Mouse (Mus musculus): ENCODE data around the gene Rtn4rl1.

GRCm38 (mm10) chr11:75165441-75166192 is 28.0 kb upstream of the Rtn4rl1 start:
- TF ChIP-seq CTCF (IDR thresholded peaks at IDR 0.05) = peak; percentile 99
- TF ChIP-seq POLR2A (IDR thresholded peaks at IDR 0.05; ENCODE audit: insufficient read depth, low read depth, low read length) = peak; percentile 25; the same call in 1 of the 2 replicates
- TF ChIP-seq EP300 (IDR thresholded peaks at IDR 0.05; ENCODE audit: insufficient read depth, low read depth, low read length) = peak; percentile 71; the same call in 1 of the 2 replicates

Measured in heart, adult 2 months (tissue).